Mouse (Mus musculus): Measurements from ENCODE around the gene Ppp1r13l. TPM values are rescaled to one million over a fixed set of nuclear protein-coding genes. Genes with fewer than 3 reads are reported as not detected.

The Ppp1r13l gene
- polyA plus RNA-seq, 1 experiment from 2014 or later: 9.0 TPM

DNA sequence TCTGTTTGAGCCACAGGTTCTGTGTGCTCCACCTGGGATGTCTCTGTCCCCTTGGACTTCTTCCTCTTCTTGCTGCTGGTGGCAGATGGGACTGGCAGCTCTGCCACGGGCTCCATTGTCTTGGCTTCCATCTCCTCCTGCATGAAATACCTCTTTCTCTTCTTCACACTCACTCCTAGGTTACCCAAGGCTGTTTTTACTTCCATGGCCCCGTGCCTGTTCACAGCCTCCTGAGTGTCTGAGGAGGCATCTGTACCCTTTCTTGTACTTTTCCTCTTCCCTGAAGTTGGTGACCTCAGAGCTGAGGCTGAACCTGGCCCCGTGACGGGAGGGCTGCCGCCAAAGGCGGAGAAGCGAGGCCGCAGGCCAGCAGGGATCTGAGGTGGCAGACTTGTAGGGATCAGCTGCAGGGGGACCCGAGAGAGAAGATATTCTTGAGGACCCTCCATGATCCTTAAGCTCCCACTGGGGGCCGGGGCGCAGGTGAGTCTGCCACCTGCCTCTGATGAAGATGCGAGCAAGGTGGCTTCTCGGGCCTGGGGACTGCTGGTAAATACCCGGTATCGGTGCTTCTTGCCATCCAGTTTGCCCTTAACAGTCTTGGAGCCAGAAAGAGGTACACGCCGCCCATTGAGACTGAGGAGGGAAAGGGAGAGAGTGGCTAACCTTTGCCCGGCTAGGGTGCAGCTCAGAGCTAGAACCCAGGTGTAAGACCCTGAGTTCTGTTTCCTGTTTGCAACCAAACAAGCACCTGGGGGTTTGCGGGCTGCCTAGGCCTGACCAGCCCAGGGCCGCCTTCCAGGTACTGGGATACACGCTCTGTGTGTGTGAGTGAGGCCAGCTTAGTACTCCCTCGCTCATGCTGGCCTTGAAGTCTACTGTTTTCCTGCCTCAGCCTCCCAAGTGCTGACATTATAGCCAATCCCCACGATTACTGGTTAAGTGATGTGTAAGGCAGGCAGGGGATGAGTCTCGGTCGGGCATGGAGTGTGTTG lies 1.9 kb upstream of the Ppp1r13l start:
- Histone ChIP-seq H3K9ac (peak overlapping the region; percentile 74), H3K4me1 (peaks cover 35% of the 10 kb centered on the region), H3K9me3 (no peaks in the 10 kb centered on the region), H3K4me3 (peak overlapping the region; percentile 71), H3K36me3 (peaks cover 50% of the 10 kb centered on the region), H3K27ac (no peak overlapping the region), H3K4me2 (replicated peaks) (peak overlapping the region; percentile 97), H3K27me3 (peaks cover 8% of the 10 kb centered on the region)
- no peak for ATAC-seq (ENCODE audit: low FRiP score, low read depth)
- 90% methylated on average over 25 of the region's 25 CpGs for WGBS

DNA sequence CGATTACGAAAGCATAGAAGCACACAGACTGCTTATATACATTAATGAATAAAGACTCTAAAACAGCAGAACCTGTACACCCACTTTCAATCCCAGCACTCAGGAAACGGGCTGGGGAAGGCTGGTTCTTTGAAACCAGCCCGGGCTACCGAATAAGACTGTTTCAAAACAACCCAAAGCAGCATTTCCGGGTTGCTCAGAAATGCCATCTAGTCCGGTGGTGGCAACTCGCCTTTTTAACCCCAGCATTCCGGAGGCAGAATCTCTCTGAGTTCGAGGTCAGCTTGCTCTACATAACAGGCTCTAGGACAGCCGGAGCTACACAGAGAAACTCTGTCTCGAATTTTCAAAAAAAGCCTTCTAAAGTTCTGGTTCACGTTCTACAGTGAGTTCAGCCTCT lies 915 bp upstream of the Ppp1r13l start:
- peak overlapping the region; percentile 74 for H3K9ac ChIP-seq
- WGBS: 20% methylated on average over 13 of the region's 13 CpGs
- peaks cover 35% of the 10 kb centered on the region for H3K4me1 ChIP-seq

DNA sequence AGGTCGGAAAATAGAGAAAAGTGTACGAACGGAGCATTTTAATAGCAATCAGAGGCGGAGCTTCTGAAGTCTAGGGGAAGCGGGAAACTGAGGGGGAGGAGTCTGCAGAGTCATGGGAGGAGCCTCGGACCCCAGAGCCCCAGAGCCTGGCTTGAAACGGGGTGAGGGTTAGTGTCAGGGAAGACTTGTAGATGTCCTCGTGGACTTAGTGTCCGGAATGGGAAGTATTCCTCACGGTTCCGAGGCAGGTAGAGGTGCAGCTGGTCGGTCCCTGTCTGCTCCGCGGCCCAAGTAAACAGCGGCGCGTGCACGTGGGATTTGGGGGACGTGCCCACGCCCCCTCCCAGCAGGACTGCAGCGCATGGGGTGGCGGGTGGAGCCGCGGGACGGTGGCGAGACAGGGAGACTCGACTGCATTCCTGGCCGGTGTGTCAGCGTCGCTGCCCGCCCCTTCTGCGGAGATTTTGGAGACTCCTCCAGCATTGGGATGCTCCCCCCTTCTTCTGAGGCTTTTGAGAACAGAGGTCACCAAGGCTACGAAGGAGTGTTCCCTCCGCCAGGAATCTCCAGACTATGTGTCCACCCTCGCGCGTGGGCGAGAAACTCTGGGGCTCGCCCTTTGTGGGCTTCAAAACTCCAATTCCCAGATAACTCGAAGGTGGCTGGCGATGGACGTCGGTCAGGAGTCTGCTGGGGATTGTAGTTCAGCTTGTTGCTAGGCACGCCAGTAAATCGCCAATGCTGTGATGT lies 518 bp downstream of the Ppp1r13l start:
- Histone ChIP-seq H3K4me3 (peak overlapping the region; percentile 71), H3K27me3 (peaks cover 10% of the 10 kb centered on the region), H3K9ac (peak overlapping the region; percentile 74), H3K27ac (peak overlapping the region; percentile 52; the same call in 1 of the 2 replicates), H3K9me3 (no peaks in the 10 kb centered on the region), H3K4me1 (peaks cover 35% of the 10 kb centered on the region), H3K4me2 (replicated peaks) (peak overlapping the region; percentile 97), H3K36me3 (peaks cover 27% of the 10 kb centered on the region)
- ATAC-seq (ENCODE audit: low FRiP score, low read depth): peak; percentile 67
- WGBS: under 1% methylated on average over 45 of the region's 45 CpGs

More for the DNA sequence above, 915 bp upstream of the Ppp1r13l start:
- Histone ChIP-seq H3K27me3 (peaks cover 10% of the 10 kb centered on the region), H3K4me3 (peak overlapping the region; percentile 71), H3K36me3 (peaks cover 40% of the 10 kb centered on the region), H3K4me2 (replicated peaks) (peak overlapping the region; percentile 97), H3K9me3 (no peaks in the 10 kb centered on the region), H3K27ac (no peak overlapping the region)
- no peak for ATAC-seq (ENCODE audit: low FRiP score, low read depth)

DNA sequence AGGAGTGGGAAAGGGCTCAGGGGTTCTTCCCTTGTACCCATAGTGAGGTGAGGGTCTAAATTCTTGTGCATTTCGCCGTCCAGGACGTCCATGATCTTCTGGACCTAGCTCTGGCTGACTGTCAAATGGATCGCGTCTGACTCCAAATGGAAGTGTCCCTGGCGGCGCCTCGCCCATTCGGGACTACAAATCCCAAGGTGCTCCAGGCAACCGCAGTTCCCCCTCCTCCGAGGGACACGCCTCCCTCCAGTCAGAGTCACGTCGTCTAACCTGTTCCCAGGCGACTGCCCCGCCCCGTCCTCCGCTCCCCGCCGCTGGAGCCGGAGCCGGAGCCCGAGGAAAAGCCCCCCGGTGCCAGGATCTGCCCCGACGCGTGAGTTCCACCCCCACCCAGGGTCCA lies 1.4 kb downstream of the Ppp1r13l start:
- H3K9me3 ChIP-seq: no peaks in the 10 kb centered on the region
- H3K36me3 ChIP-seq: peaks cover 20% of the 10 kb centered on the region
- peaks cover 35% of the 10 kb centered on the region for H3K4me1 ChIP-seq
- H3K4me2 ChIP-seq (replicated peaks): peak overlapping the region; percentile 97
- H3K9ac ChIP-seq: peak overlapping the region; percentile 65
- H3K27ac ChIP-seq: no peak overlapping the region
- H3K4me3 ChIP-seq: peak overlapping the region; percentile 71
- ATAC-seq (ENCODE audit: low FRiP score, low read depth): peak; percentile 71
- peaks cover 10% of the 10 kb centered on the region for H3K27me3 ChIP-seq
- WGBS: under 1% methylated on average over 27 of the region's 27 CpGs

DNA sequence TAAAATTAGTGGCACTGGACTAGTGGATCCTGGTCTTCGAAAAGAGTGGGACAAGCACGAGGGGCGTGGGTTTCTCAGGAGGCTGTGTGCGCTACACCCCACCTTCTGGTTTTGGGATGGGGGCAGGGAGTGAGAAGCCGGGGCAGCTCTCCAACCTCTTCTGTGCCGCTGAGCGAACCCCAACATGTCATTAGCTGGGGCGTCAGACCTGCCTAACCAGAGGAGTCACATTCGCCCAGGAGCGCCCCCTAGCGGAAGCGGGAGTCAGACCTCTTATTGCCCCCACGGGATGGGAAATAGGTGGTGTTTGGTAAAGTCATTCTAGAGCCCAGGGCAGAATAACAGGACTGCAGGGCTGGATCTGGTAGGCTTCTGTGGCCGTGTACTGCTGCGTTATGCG lies 2.2 kb downstream of the Ppp1r13l start:
- 9% methylated on average over 16 of the region's 16 CpGs for WGBS
- peaks cover 14% of the 10 kb centered on the region for H3K36me3 ChIP-seq
- H3K9me3 ChIP-seq: no peaks in the 10 kb centered on the region
- peak overlapping the region; percentile 65 for H3K9ac ChIP-seq
- H3K27ac ChIP-seq: no peak overlapping the region
- peak overlapping the region; percentile 97 for H3K4me2 ChIP-seq (replicated peaks)
- no peak for ATAC-seq (ENCODE audit: low FRiP score, low read depth)
- H3K27me3 ChIP-seq: peaks cover 10% of the 10 kb centered on the region
- H3K4me3 ChIP-seq: peak overlapping the region; percentile 71
- H3K4me1 ChIP-seq: peaks cover 35% of the 10 kb centered on the region

DNA sequence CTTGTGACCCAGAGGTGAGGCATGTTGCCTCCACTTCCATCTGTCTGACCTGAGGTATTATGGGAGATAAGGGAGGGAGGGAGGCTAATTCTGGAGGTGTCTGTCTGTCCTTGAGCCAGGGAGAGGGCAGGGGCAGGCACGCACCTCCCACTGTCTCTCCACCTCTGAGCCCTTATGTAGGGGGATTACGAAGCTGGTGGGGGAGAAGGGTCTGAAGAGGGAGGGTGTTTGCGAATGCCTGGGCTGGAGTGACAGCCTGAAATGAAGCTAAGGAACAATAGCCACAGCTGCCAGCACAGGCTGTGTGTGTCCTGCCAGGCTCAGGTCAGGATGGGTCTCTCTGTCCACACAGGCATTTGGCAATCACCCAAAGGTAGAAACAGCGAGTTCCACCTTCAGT lies 2.7 kb downstream of the Ppp1r13l start:
- Histone ChIP-seq H3K27me3 (peaks cover 10% of the 10 kb centered on the region), H3K9ac (peak overlapping the region; percentile 25; the same call in 1 of the 2 replicates), H3K4me2 (replicated peaks) (peak overlapping the region; percentile 97), H3K27ac (no peak overlapping the region), H3K4me1 (peaks cover 35% of the 10 kb centered on the region), H3K4me3 (peak overlapping the region; percentile 71), H3K9me3 (no peaks in the 10 kb centered on the region), H3K36me3 (peaks cover 9% of the 10 kb centered on the region)
- WGBS: 66% methylated on average over 4 of the region's 4 CpGs
- ATAC-seq (ENCODE audit: low FRiP score, low read depth): no peak

DNA sequence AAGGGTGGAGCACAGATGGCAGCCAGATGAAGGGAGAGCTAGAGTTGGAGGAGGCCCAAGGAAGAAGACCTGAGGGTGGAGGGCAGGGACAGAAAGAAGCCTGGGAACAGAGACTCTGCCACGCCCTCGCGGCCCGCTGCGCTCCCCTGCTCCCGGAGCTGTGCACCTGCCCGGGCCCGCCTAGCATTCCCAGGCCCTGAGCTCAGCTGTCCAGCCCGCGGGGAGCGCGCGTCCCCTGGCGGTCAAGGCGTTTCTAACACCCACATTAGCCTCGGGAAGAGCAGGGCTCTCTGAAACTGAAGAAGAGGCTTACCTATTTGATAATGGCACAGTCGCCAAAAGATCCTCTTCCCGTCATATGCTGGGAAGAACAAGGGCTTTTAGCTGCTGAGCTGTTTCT lies 4.3 kb downstream of the Ppp1r13l start:
- 0 out of 2 replicates have a peak overlapping the region, but pooled peaks have one; percentile 1 for H3K4me3 ChIP-seq
- H3K36me3 ChIP-seq: no peaks in the 10 kb centered on the region
- H3K27ac ChIP-seq: no peak overlapping the region
- WGBS: 8% methylated on average over 18 of the region's 18 CpGs
- H3K9me3 ChIP-seq: no peaks in the 10 kb centered on the region
- H3K27me3 ChIP-seq: peaks cover 16% of the 10 kb centered on the region
- no peak for ATAC-seq (ENCODE audit: low FRiP score, low read depth)
- H3K9ac ChIP-seq: no peak overlapping the region
- H3K4me1 ChIP-seq: peaks cover 24% of the 10 kb centered on the region
- peak overlapping the region; percentile 9; the same call in 1 of the 2 replicates for H3K4me2 ChIP-seq (replicated peaks)

DNA sequence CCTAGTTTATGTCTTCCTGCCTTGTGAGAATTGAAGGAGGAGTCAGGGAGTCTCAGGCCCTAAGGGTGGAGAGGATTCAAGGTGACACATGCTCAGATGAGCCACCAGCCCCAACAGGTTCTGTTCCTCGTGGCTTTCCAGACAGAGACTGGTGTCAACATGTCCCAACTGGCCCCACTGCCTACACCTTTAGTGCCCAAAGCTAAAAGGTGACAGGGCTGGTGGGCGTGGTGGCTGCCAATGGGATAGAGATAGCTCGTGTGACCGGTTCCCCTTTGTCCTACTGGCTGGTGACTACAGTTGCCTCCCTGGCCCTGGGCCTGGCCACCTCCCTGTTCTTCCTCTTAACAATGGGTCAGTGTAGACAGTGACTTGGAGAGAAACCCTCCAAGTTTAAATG lies 5.8 kb downstream of the Ppp1r13l start:
- Histone ChIP-seq H3K4me3 (no peak overlapping the region), H3K9me3 (no peaks in the 10 kb centered on the region), H3K27ac (no peak overlapping the region), H3K27me3 (peaks cover 25% of the 10 kb centered on the region), H3K36me3 (no peaks in the 10 kb centered on the region), H3K9ac (no peak overlapping the region), H3K4me1 (peaks cover 24% of the 10 kb centered on the region), H3K4me2 (replicated peaks) (no peak overlapping the region)
- ATAC-seq (ENCODE audit: low FRiP score, low read depth): no peak
- WGBS: 80% methylated on average over 4 of the region's 4 CpGs

DNA sequence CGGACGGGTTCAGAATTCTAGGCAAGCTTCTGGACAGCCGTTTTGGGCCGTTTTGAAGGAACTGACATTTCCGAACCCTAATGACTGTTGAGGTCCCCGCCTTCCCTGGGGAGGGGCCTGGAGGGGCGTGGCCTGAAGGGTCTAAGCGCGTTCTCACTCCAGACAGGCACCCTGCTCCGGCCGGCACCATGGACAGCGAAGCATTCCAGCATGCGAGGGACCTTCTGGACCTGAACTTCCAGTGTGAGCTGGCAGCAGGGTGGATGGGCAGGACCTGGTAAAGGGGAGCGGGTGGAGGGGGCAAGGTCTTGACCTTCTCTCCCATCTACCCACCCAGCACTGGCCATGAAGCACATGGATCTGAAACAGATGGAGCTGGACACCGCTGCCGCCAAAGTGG lies 8.8 kb downstream of the Ppp1r13l start:
- Histone ChIP-seq H3K36me3 (peaks cover 4% of the 10 kb centered on the region; the same call in 1 of the 2 replicates), H3K9ac (no peak overlapping the region), H3K27ac (0 out of 2 replicates have a peak overlapping the region, but pooled peaks have one; percentile 6), H3K4me1 (peaks cover 3% of the 10 kb centered on the region; the same call in 1 of the 2 replicates), H3K4me3 (no peak overlapping the region), H3K9me3 (no peaks in the 10 kb centered on the region), H3K4me2 (replicated peaks) (no peak overlapping the region), H3K27me3 (peaks cover 15% of the 10 kb centered on the region)
- no peak for ATAC-seq (ENCODE audit: low FRiP score, low read depth)
- WGBS: 16% methylated on average over 16 of the region's 16 CpGs

DNA sequence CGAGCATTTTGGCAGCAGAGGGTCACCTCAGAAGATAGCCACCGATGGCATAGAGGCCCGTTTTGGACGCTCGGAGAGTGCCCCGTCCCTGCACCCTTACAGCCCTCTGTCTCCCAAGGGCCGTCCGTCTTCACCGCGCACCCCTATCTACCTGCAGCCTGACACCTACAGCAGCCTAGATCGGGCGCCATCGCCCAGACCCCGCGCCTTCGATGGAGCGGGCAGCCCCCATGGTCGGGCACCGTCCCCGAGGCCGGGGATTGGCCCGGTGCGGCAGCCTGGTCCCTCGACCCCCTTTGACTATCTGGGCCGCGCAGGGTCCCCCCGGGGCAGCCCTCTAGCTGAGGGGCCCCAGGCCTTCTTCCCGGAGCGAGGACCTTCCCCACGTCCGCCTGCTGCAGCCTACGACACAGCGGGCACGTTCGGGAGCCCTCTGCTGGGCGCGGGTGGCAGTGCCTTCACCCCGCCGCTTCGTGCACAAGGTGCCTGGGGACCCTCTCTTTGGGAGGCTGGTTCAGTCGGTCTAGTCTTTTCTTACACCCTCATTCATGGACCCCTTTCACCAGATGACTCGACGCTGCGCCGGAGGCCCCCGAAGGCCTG lies 10.4 kb downstream of the Ppp1r13l start:
- H3K27ac ChIP-seq: no peak overlapping the region
- 11% methylated on average over 46 of the region's 46 CpGs for WGBS
- peak; percentile 64 for ATAC-seq (ENCODE audit: low FRiP score, low read depth)

DNA sequence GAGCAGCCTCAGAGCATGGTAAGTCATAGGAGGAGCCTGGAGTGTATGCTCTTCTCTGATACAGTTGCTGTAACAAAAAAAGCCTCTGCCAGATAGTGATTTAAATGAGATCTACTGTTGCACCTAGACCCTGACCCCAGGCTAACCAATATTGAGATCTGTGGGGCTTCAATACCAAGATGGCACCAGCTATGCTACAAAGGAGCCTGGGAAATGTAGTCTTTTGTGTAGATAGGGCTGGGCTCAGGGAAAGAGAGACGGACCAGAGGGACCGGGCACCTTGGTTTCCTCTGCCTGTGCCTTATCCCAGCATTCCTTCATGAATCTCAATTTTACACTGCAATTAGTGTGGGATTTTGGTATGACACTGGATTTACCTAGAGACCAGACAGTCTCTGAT lies 13.8 kb downstream of the Ppp1r13l start:
- Histone ChIP-seq H3K27me3 (peaks cover 14% of the 10 kb centered on the region), H3K36me3 (peaks cover 37% of the 10 kb centered on the region)
- no peak for ATAC-seq (ENCODE audit: low FRiP score, low read depth)

More for the DNA sequence above, 10.4 kb downstream of the Ppp1r13l start:
- Histone ChIP-seq H3K9ac (peak overlapping the region; percentile 62), H3K27me3 (peaks cover 15% of the 10 kb centered on the region), H3K4me1 (peaks cover 3% of the 10 kb centered on the region; the same call in 1 of the 2 replicates), H3K4me3 (peak overlapping the region; percentile 42), H3K9me3 (no peaks in the 10 kb centered on the region), H3K36me3 (peaks cover 12% of the 10 kb centered on the region; the same call in 1 of the 2 replicates), H3K4me2 (replicated peaks) (peak overlapping the region; percentile 81)

More for the DNA sequence above, 13.8 kb downstream of the Ppp1r13l start:
- Histone ChIP-seq H3K4me3 (no peak overlapping the region), H3K9me3 (no peaks in the 10 kb centered on the region), H3K4me1 (peaks cover 3% of the 10 kb centered on the region; the same call in 1 of the 2 replicates), H3K4me2 (replicated peaks) (no peak overlapping the region), H3K27ac (no peak overlapping the region), H3K9ac (no peak overlapping the region)
- 80% methylated on average over 2 of the region's 2 CpGs for WGBS
